Mouse (Mus musculus) liver, embryonic 15.5 days (tissue): ENCODE data around the gene Dmd. TPM values are rescaled to one million over a fixed set of nuclear protein-coding genes. Genes with fewer than 3 reads are reported as not detected.

Experiments
- ATAC-seq: fragments of 200-750 bp; cut with Nextera tagmentation; 2 replicates; pipeline ENCODE4 v1.8.0; 2017; ENCODE audit warnings: moderate number of reproducible peaks, mild to moderate bottlenecking, moderate library complexity; ENCODE audit not compliant: insufficient read depth
- H3K27ac ChIP-seq: fragments of 300-500 bp; sonication (generic); replicated peaks from 2 replicates; pipeline ENCODE4 v1.5.1; 2015; ENCODE audit warnings: mild to moderate bottlenecking, inconsistent platforms
- H3K27me3 ChIP-seq: fragments of 300-500 bp; sonication (generic); 2 replicates; pipeline ENCODE4 v1.6.1; 2015; ENCODE audit warnings: mild to moderate bottlenecking, inconsistent platforms
- H3K36me3 ChIP-seq: fragments of 300-500 bp; sonication (generic); replicated peaks from 2 replicates; pipeline ENCODE4 v1.6.1; 2015; ENCODE audit warnings: moderate library complexity, mild to moderate bottlenecking, inconsistent platforms
- H3K4me1 ChIP-seq: fragments of 300-500 bp; sonication (generic); replicated peaks from 2 replicates; pipeline ENCODE4 v1.6.1; 2015; ENCODE audit warnings: inconsistent platforms
- H3K4me2 ChIP-seq: fragments of 300-500 bp; sonication (generic); 2 replicates; pipeline ENCODE4 v1.6.1; 2015; ENCODE audit warnings: moderate library complexity, mild to moderate bottlenecking, inconsistent platforms
- H3K4me3 ChIP-seq: fragments of 300-500 bp; sonication (generic); replicated peaks from 2 replicates; pipeline ENCODE4 v1.5.1; 2015; ENCODE audit warnings: mild to moderate bottlenecking, inconsistent platforms
- H3K9ac ChIP-seq: fragments of 300-500 bp; sonication (generic); 2 replicates; pipeline ENCODE4 v1.6.1; 2015; ENCODE audit warnings: moderate library complexity, mild to moderate bottlenecking, inconsistent platforms
- H3K9me3 ChIP-seq: fragments of 300-500 bp; sonication (generic); replicated peaks from 2 replicates; pipeline ENCODE4 v1.6.1; 2016; ENCODE audit warnings: inconsistent platforms
- WGBS: fragments of 180-500 bp; shearing (Covaris S2); methylation state at CpG from one replicate; pipeline ENCODE4 v1.1.7; 2015; ENCODE audit warnings: mixed read lengths; ENCODE audit not compliant: insufficient replicate concordance; 5-methylcytosine and 5-hydroxymethylcytosine counted together
- polyA plus RNA-seq: library from polyadenylated mRNA; unstranded; fragments of >200 nt; fragmentation: Nextera tagmentation; extraction: Ambion mirVana; gene quantifications from 2 replicates; pipeline ENCODE4 v1.2.1, GENCODE M21; 2015

The Dmd gene
- polyA plus RNA-seq, 1 experiment from 2014 or later: 7.5 TPM

- ATAC-seq: no peak
- Histone ChIP-seq H3K9me3 (no peaks in the 10 kb centered on the region), H3K27ac (no peak overlapping the region), H3K9ac (no peak overlapping the region), H3K27me3 (no peaks in the 10 kb centered on the region), H3K36me3 (no peaks in the 10 kb centered on the region), H3K4me2 (no peak overlapping the region), H3K4me1 (no peaks in the 10 kb centered on the region), H3K4me3 (no peak overlapping the region)
- 52% methylated on average over 4 of the region's 4 CpGs for WGBS
These were observed 1486.9 kb downstream of the Dmd start for GRCm38 (mm10) chrX:84435608-84436007.

GRCm38 (mm10) chrX:84436556-84436955, 1487.9 kb downstream of the Dmd start:
- ATAC-seq: no peak
- H3K36me3 ChIP-seq: no peaks in the 10 kb centered on the region
- no peaks in the 10 kb centered on the region for H3K27me3 ChIP-seq
- WGBS: 65% methylated on average over 4 of the region's 4 CpGs
- H3K4me3 ChIP-seq: no peak overlapping the region
- no peak overlapping the region for H3K9ac ChIP-seq
- no peak overlapping the region for H3K27ac ChIP-seq
- H3K4me2 ChIP-seq: no peak overlapping the region
- H3K4me1 ChIP-seq: no peaks in the 10 kb centered on the region
- H3K9me3 ChIP-seq: no peaks in the 10 kb centered on the region

- Histone ChIP-seq H3K27ac (no peak overlapping the region), H3K4me2 (no peak overlapping the region), H3K36me3 (no peaks in the 10 kb centered on the region), H3K27me3 (no peaks in the 10 kb centered on the region), H3K4me1 (no peaks in the 10 kb centered on the region), H3K9ac (no peak overlapping the region), H3K4me3 (no peak overlapping the region), H3K9me3 (no peaks in the 10 kb centered on the region)
- WGBS: 49% methylated on average over 3 of the region's 3 CpGs
- no peak for ATAC-seq
These were observed 1494.3 kb downstream of the Dmd start for GRCm38 (mm10) chrX:84442996-84443395.

- Histone ChIP-seq H3K9me3 (no peaks in the 10 kb centered on the region), H3K27ac (no peak overlapping the region), H3K4me1 (no peaks in the 10 kb centered on the region), H3K4me3 (no peak overlapping the region), H3K4me2 (no peak overlapping the region), H3K9ac (no peak overlapping the region), H3K27me3 (no peaks in the 10 kb centered on the region), H3K36me3 (no peaks in the 10 kb centered on the region)
- WGBS: 30% methylated on average over 3 of the region's 3 CpGs
- ATAC-seq: no peak
These were observed 1495.3 kb downstream of the Dmd start for GRCm38 (mm10) chrX:84443985-84444384.

GRCm38 (mm10) chrX:84444638-84445037, 1496.0 kb downstream of the Dmd start:
- ATAC-seq: no peak
- no peaks in the 10 kb centered on the region for H3K27me3 ChIP-seq
- no peaks in the 10 kb centered on the region for H3K4me1 ChIP-seq
- no peaks in the 10 kb centered on the region for H3K9me3 ChIP-seq
- H3K4me3 ChIP-seq: no peak overlapping the region
- H3K27ac ChIP-seq: no peak overlapping the region
- no peaks in the 10 kb centered on the region for H3K36me3 ChIP-seq
- no peak overlapping the region for H3K4me2 ChIP-seq
- no peak overlapping the region for H3K9ac ChIP-seq

GRCm38 (mm10) chrX:84454473-84454872, 1505.8 kb downstream of the Dmd start:
- ATAC-seq: no peak
- Histone ChIP-seq H3K4me3 (no peak overlapping the region), H3K36me3 (no peaks in the 10 kb centered on the region), H3K27ac (no peak overlapping the region), H3K4me1 (no peaks in the 10 kb centered on the region), H3K9me3 (no peaks in the 10 kb centered on the region), H3K4me2 (no peak overlapping the region), H3K9ac (no peak overlapping the region), H3K27me3 (no peaks in the 10 kb centered on the region)
- WGBS: 47% methylated on average over 1 of the region's 1 CpGs

- H3K9ac ChIP-seq: no peak overlapping the region
- H3K4me2 ChIP-seq: no peak overlapping the region
- no peaks in the 10 kb centered on the region for H3K4me1 ChIP-seq
- no peaks in the 10 kb centered on the region for H3K27me3 ChIP-seq
- H3K9me3 ChIP-seq: no peaks in the 10 kb centered on the region
- WGBS: 71% methylated on average over 3 of the region's 3 CpGs
- no peak overlapping the region for H3K4me3 ChIP-seq
- no peak for ATAC-seq
- no peaks in the 10 kb centered on the region for H3K36me3 ChIP-seq
- no peak overlapping the region for H3K27ac ChIP-seq
These were observed 1566.1 kb downstream of the Dmd start for GRCm38 (mm10) chrX:84514650-84515366.

- Histone ChIP-seq H3K27me3 (no peaks in the 10 kb centered on the region), H3K4me3 (no peak overlapping the region), H3K4me1 (no peaks in the 10 kb centered on the region), H3K9me3 (no peaks in the 10 kb centered on the region), H3K36me3 (no peaks in the 10 kb centered on the region), H3K9ac (no peak overlapping the region), H3K27ac (no peak overlapping the region), H3K4me2 (no peak overlapping the region)
- no peak for ATAC-seq
- 66% methylated on average over 1 of the region's 1 CpGs for WGBS
These were observed 1603.3 kb downstream of the Dmd start for GRCm38 (mm10) chrX:84551995-84552394.

- Histone ChIP-seq H3K4me2 (no peak overlapping the region), H3K4me1 (no peaks in the 10 kb centered on the region), H3K27ac (no peak overlapping the region), H3K36me3 (no peaks in the 10 kb centered on the region), H3K27me3 (no peaks in the 10 kb centered on the region), H3K9ac (no peak overlapping the region), H3K9me3 (no peaks in the 10 kb centered on the region), H3K4me3 (no peak overlapping the region)
- ATAC-seq: no peak
- WGBS: 0% methylated on average over 1 of the region's 1 CpGs
These were observed 1604.8 kb downstream of the Dmd start for GRCm38 (mm10) chrX:84553441-84553840.

GRCm38 (mm10) chrX:84598476-84598875, 1649.8 kb downstream of the Dmd start:
- H3K4me3 ChIP-seq: no peak overlapping the region
- no peaks in the 10 kb centered on the region for H3K4me1 ChIP-seq
- no peak overlapping the region for H3K4me2 ChIP-seq

GRCm38 (mm10) chrX:84640446-84640845, 1691.8 kb downstream of the Dmd start:
- ATAC-seq: no peak
- Histone ChIP-seq H3K4me1 (no peaks in the 10 kb centered on the region), H3K4me2 (no peak overlapping the region), H3K9me3 (no peaks in the 10 kb centered on the region), H3K9ac (no peak overlapping the region), H3K27ac (no peak overlapping the region), H3K27me3 (no peaks in the 10 kb centered on the region), H3K36me3 (no peaks in the 10 kb centered on the region), H3K4me3 (no peak overlapping the region)

More at GRCm38 (mm10) chrX:84598476-84598875, 1649.8 kb downstream of the Dmd start:
- ATAC-seq: no peak
- Histone ChIP-seq H3K36me3 (no peaks in the 10 kb centered on the region), H3K27me3 (no peaks in the 10 kb centered on the region), H3K9ac (no peak overlapping the region), H3K27ac (no peak overlapping the region), H3K9me3 (no peaks in the 10 kb centered on the region)

- H3K4me3 ChIP-seq: no peak overlapping the region
- 43% methylated on average over 4 of the region's 4 CpGs for WGBS
- no peak overlapping the region for H3K27ac ChIP-seq
- ATAC-seq: no peak
- H3K9me3 ChIP-seq: no peaks in the 10 kb centered on the region
- H3K4me1 ChIP-seq: no peaks in the 10 kb centered on the region
- no peak overlapping the region for H3K4me2 ChIP-seq
- H3K27me3 ChIP-seq: no peaks in the 10 kb centered on the region
- H3K9ac ChIP-seq: no peak overlapping the region
- H3K36me3 ChIP-seq: no peaks in the 10 kb centered on the region
These were observed 1799.0 kb downstream of the Dmd start for GRCm38 (mm10) chrX:84747683-84748082.
